Comparison of ENCODE assay signal across 27 mouse cellular contexts in the genomic region with DNA sequence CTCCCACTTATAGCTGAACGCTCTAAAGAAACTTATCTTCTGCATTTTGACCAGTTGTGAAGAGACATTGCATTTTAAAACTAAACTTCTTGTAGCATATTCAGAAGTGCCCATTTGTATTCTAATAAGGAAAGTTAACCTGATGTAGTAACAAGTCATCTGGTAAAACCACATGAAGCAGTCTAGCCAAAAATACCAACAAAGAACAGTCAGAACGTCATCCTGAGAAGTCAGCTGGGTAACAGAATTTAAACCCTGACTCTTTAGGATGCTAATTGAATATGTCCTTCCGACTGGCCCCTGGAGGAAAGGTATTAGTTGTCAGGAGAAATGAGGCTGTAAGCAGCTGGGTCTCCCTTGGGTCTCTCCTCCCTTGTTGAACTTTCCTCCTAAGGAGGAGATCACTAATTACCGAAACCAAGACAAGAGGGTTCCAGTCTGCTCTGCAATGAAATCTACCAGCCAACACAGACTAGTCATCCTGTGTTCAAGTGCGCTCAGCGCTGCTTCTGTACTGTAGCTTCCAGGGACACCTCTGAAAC. TPM values are rescaled to one million over a fixed set of nuclear protein-coding genes. Genes with fewer than 3 reads are reported as not detected.
A peak's percentile ranks its signal among the peaks of the same experiment; 100 is the strongest.
DNase-seq lines count a peak whose midpoint lies in the region; ATAC-seq and TF ChIP-seq lines count a peak whose summit lies in the region.
"Had no signal": no experiment of that assay in that cellular context is flagged by ENCODE, and none has a peak within 500 bp of the region (broad histone marks: within the 10 kb centered on the region; RNA-seq: fewer than 3 reads in every experiment).

No protein-coding gene starts in this region.

- no peak overlapping the region for H3K4me2 ChIP-seq in embryonic facial prominence, embryonic 15.5 days (replicated peaks)
- no peak overlapping the region for H3K4me2 ChIP-seq in heart, embryonic 13.5 days
- no peak overlapping the region for H3K4me2 ChIP-seq in midbrain, embryonic 11.5 days
- no peak overlapping the region for H3K4me2 ChIP-seq in midbrain, embryonic 13.5 days (replicated peaks)
- H3K4me2 ChIP-seq in myocyte (ENCODE audit: low read depth), result peak overlapping the region; percentile 12
- H3K4me2 ChIP-seq: forebrain, embryonic 13.5 days; hindbrain, embryonic 15.5 days; stomach, embryonic 15.5 days had no signal

- H3K9me3 ChIP-seq in embryonic facial prominence, embryonic 15.5 days (replicated peaks), result no peaks in the 10 kb centered on the region
- H3K9me3 ChIP-seq in embryonic facial prominence, embryonic 10.5 days, result no peaks in the 10 kb centered on the region
- no peaks in the 10 kb centered on the region for H3K9me3 ChIP-seq in heart, embryonic 13.5 days
- H3K9me3 ChIP-seq in midbrain, embryonic 11.5 days (ENCODE audit: control insufficient read depth, low read length), result no peaks in the 10 kb centered on the region
- no peaks in the 10 kb centered on the region for H3K9me3 ChIP-seq in midbrain, embryonic 13.5 days
- H3K9me3 ChIP-seq: forebrain, embryonic 13.5 days; hindbrain, embryonic 15.5 days; stomach, embryonic 15.5 days had no signal

- ATAC-seq in embryonic facial prominence, embryonic 15.5 days (ENCODE audit: insufficient number of reproducible peaks, low FRiP score, low TSS enrichment, low read depth), result no peak
- no peak for ATAC-seq in heart, embryonic 13.5 days (ENCODE audit: extremely low read depth, insufficient number of reproducible peaks, low FRiP score, low TSS enrichment)
- no peak for ATAC-seq in midbrain, embryonic 11.5 days (ENCODE audit: low FRiP score)
- ATAC-seq in midbrain, embryonic 13.5 days, result no peak
- ATAC-seq: activated CD4-positive, CD25-positive, alpha-beta regulatory T cell, adult 4 months; forebrain, embryonic 13.5 days had no signal

- H3K4me1 ChIP-seq in embryonic facial prominence, embryonic 15.5 days, result peaks cover 28% of the 10 kb centered on the region
- peaks cover 20% of the 10 kb centered on the region for H3K4me1 ChIP-seq in embryonic facial prominence, embryonic 10.5 days
- peaks cover 79% of the 10 kb centered on the region for H3K4me1 ChIP-seq in heart, embryonic 13.5 days
- no peaks in the 10 kb centered on the region for H3K4me1 ChIP-seq in midbrain, embryonic 11.5 days (ENCODE audit: control insufficient read depth, insufficient read depth, low read length)
- peaks cover 40% of the 10 kb centered on the region for H3K4me1 ChIP-seq in midbrain, embryonic 13.5 days (replicated peaks)

- H3K9ac ChIP-seq in embryonic facial prominence, embryonic 15.5 days, result no peak overlapping the region
- 0 out of 2 replicates have a peak overlapping the region, but pooled peaks have one; percentile 29 for H3K9ac ChIP-seq in heart, embryonic 13.5 days
- H3K9ac ChIP-seq in midbrain, embryonic 11.5 days (ENCODE audit: low read length), result no peak overlapping the region
- no peak overlapping the region for H3K9ac ChIP-seq in midbrain, embryonic 13.5 days (replicated peaks)
- H3K9ac ChIP-seq: forebrain, embryonic 13.5 days; hindbrain, embryonic 15.5 days; liver, embryonic 14.5 days; stomach, embryonic 15.5 days had no signal

- no peak for DNase-seq in embryonic facial prominence, embryonic 10.5 days (ENCODE audit: low spot score)
- no peak for DNase-seq in heart, adult 8-10 months (ENCODE audit: low spot score)
- peak; percentile 39 for DNase-seq in midbrain, embryonic 11.5 days (ENCODE audit: low spot score, missing footprints)
- no peak for DNase-seq in layer of hippocampus, adult 9-11 months
- DNase-seq: adrenal gland, adult 2 months; adrenal gland, postnatal 36 days; cerebellum, adult 18-20 months; cerebellum, postnatal 10 days; gastrocnemius, postnatal 25 days; heart, adult 2 months; kidney, adult 18-20 months; kidney, postnatal 4 days; layer of hippocampus, postnatal 36 days; left cerebral cortex, postnatal 4 days; lung, adult 2 months; lung, postnatal 10 days; right cerebral cortex, postnatal 25 days had no signal

- peak overlapping the region; percentile 22; the same call in 1 of the 2 replicates for H3K27ac ChIP-seq in embryonic facial prominence, embryonic 15.5 days (replicated peaks)
- no peak overlapping the region for H3K27ac ChIP-seq in embryonic facial prominence, embryonic 10.5 days (replicated peaks)
- peak overlapping the region; percentile 37 for H3K27ac ChIP-seq in heart, embryonic 13.5 days (replicated peaks)
- H3K27ac ChIP-seq in midbrain, embryonic 11.5 days (ENCODE audit: low read depth, low read length), result no peak overlapping the region
- H3K27ac ChIP-seq in midbrain, embryonic 13.5 days, result no peak overlapping the region
- H3K27ac ChIP-seq: forebrain, embryonic 13.5 days; heart, adult 2 months; hindbrain, embryonic 15.5 days; kidney, postnatal 0 days; liver, embryonic 14.5 days; stomach, embryonic 15.5 days had no signal

- no peak overlapping the region for H3ac ChIP-seq in myocyte (ENCODE audit: control insufficient read depth, insufficient read length)

- no peak for TF ChIP-seq POLR2A in myocyte (IDR thresholded peaks at IDR 0.05; ENCODE audit: insufficient read length, low read depth)

- H3K4me3 ChIP-seq in embryonic facial prominence, embryonic 15.5 days (replicated peaks), result no peak overlapping the region
- H3K4me3 ChIP-seq in embryonic facial prominence, embryonic 10.5 days, result no peak overlapping the region
- no peak overlapping the region for H3K4me3 ChIP-seq in heart, embryonic 13.5 days
- no peak overlapping the region for H3K4me3 ChIP-seq in midbrain, embryonic 11.5 days (ENCODE audit: low read depth, low read length)
- H3K4me3 ChIP-seq in midbrain, embryonic 13.5 days (replicated peaks), result no peak overlapping the region
- H3K4me3 ChIP-seq in myocyte, result no peak overlapping the region
- H3K4me3 ChIP-seq: forebrain, embryonic 13.5 days; heart, adult 2 months; hindbrain, embryonic 15.5 days; stomach, embryonic 15.5 days had no signal

- WGBS in embryonic facial prominence, embryonic 15.5 days, result 68% methylated on average over 6 of the region's 6 CpGs
- WGBS in embryonic facial prominence, embryonic 10.5 days, result 76% methylated on average over 6 of the region's 6 CpGs
- 64% methylated on average over 6 of the region's 6 CpGs for WGBS in heart, embryonic 13.5 days
- WGBS in midbrain, embryonic 11.5 days, result 81% methylated on average over 6 of the region's 6 CpGs
- 72% methylated on average over 6 of the region's 6 CpGs for whole genome bisulfite sequencing in midbrain, embryonic 13.5 days

- no peaks in the 10 kb centered on the region for H3K36me3 ChIP-seq in embryonic facial prominence, embryonic 15.5 days
- H3K36me3 ChIP-seq in embryonic facial prominence, embryonic 10.5 days (replicated peaks), result peaks cover 6% of the 10 kb centered on the region
- H3K36me3 ChIP-seq in heart, embryonic 13.5 days, result 0 out of 2 replicates have a peak, but pooled peaks cover 3% of the 10 kb centered on the region
- no peaks in the 10 kb centered on the region for H3K36me3 ChIP-seq in midbrain, embryonic 11.5 days (ENCODE audit: control insufficient read depth, insufficient read depth, low read length)
- H3K36me3 ChIP-seq in midbrain, embryonic 13.5 days, result no peaks in the 10 kb centered on the region
- no peaks in the 10 kb centered on the region for H3K36me3 ChIP-seq in myocyte (ENCODE audit: control insufficient read depth, insufficient read depth)
- H3K36me3 ChIP-seq: hindbrain, embryonic 15.5 days; stomach, embryonic 15.5 days had no signal

- H3K27me3 ChIP-seq in embryonic facial prominence, embryonic 15.5 days, result no peaks in the 10 kb centered on the region
- H3K27me3 ChIP-seq in embryonic facial prominence, embryonic 10.5 days (replicated peaks; ENCODE audit: low read depth, poor library complexity, severe bottlenecking), result no peaks in the 10 kb centered on the region
- H3K27me3 ChIP-seq in heart, embryonic 13.5 days (replicated peaks), result no peaks in the 10 kb centered on the region
- no peaks in the 10 kb centered on the region for H3K27me3 ChIP-seq in midbrain, embryonic 11.5 days (ENCODE audit: control insufficient read depth, insufficient read depth, low read length)
- H3K27me3 ChIP-seq in midbrain, embryonic 13.5 days, result no peaks in the 10 kb centered on the region
- no peaks in the 10 kb centered on the region for H3K27me3 ChIP-seq in myocyte (ENCODE audit: control insufficient read depth, insufficient read depth, insufficient read length)
- H3K27me3 ChIP-seq: forebrain, embryonic 13.5 days; hindbrain, embryonic 15.5 days; stomach, embryonic 15.5 days had no signal

- H3K79me2 ChIP-seq in myocyte (ENCODE audit: control insufficient read depth, insufficient read depth), result peaks cover 99% of the 10 kb centered on the region

TF ChIP-seq in myocyte, 11 proteins besides CTCF, POLR2A, EP300 and RAD21:
- TF ChIP-seq POLR2AphosphoS2 (IDR thresholded peaks at IDR 0.05; ENCODE audit: insufficient read length, low read depth), result no peak
- TF ChIP-seq MYOD1 (IDR thresholded peaks at IDR 0.05; ENCODE audit: control insufficient read depth in 1 of 3, insufficient read length in 2 of 3, low read depth in 2 of 3), result no peak
- no peak for TF ChIP-seq USF1 (IDR thresholded peaks at IDR 0.05; ENCODE audit: low read depth)
- no peak for TF ChIP-seq MAX (IDR thresholded peaks at IDR 0.05; ENCODE audit: low read depth)
- no peak for TF ChIP-seq TCF3 (IDR thresholded peaks at IDR 0.05; ENCODE audit: insufficient read length, low read depth)
- TF ChIP-seq TCF12 (IDR thresholded peaks at IDR 0.05; ENCODE audit: insufficient read depth, poor library complexity, severe bottlenecking), result no peak
TF ChIP-seq in myocyte: peak in this region for 0.

RNA-seq across cellular contexts. Expression of a gene that starts 18.5 kb away (rescaled TPM):
- polyA plus RNA-seq in embryonic facial prominence, embryonic 15.5 days (2015; fragmentation: Nextera tagmentation; extraction: Ambion mirVana), result 200 and 202 TPM in 2 replicates
- polyA plus RNA-seq in embryonic facial prominence, embryonic 10.5 days (2016; fragmentation: Nextera tagmentation; extraction: Ambion mirVana), result 169 and 178 TPM in 2 replicates
- polyA plus RNA-seq in heart, embryonic 13.5 days (2015; fragmentation: Nextera tagmentation; extraction: Ambion mirVana), result 235 and 261 TPM in 2 replicates
- total RNA-seq in heart, adult 8-10 months (2022), result 10 to 100 TPM; 76.2 to 78.6 (median 77.5) TPM
- polyA plus RNA-seq in midbrain, embryonic 11.5 days (2014; fragmentation: Nextera tagmentation; extraction: Ambion mirVana), result 207 and 224 TPM in 2 replicates
- polyA plus RNA-seq in midbrain, embryonic 13.5 days (2015; fragmentation: Nextera tagmentation; extraction: Ambion mirVana), result 206 and 221 TPM in 2 replicates
- 64.4 TPM for polyA plus RNA-seq in myocyte (2012; fragmentation: generic; extraction: Trizol)

Comparison
In these comparisons a context has a peak if more than half of its experiments do, and no peak if none do; other contexts are left out.
1. H3K27ac ChIP-seq: peak in embryonic facial prominence, embryonic 15.5 days (single experiment) and heart, embryonic 13.5 days (single experiment); none in embryonic facial prominence, embryonic 10.5 days (single experiment), midbrain, embryonic 11.5 days (single experiment) and midbrain, embryonic 13.5 days (single experiment).